Mouse (Mus musculus) hematopoietic stem cell, adult 5-6 weeks (primary cell): ENCODE measurements around the gene Teddm3. TPM values are rescaled to one million over a fixed set of nuclear protein-coding genes. Genes with fewer than 3 reads are reported as not detected.
A peak's percentile ranks its signal among the peaks of the same experiment; 100 is the strongest.
"Not testable (repeated sequence)": the region's sequence is repeated elsewhere in the genome, so short reads cannot be mapped to it uniquely, and the experiment has no call there.

ENCODE experiments used
- ATAC-seq, 2 experiments: fragments of 125-278 bp in 1 of 2; replicated peaks in 1 of 2; 2 replicates each; pipeline ENCODE4 v1.8.0; 2016 to 2017; ENCODE audit warnings: inconsistent platforms in 2 of 2, mild to moderate bottlenecking in 2 of 2, moderate number of reproducible peaks in 2 of 2, low read depth in 1 of 2, moderate TSS enrichment in 1 of 2; ENCODE audit not compliant: low FRiP score in 2 of 2, poor library complexity in 2 of 2, severe bottlenecking in 2 of 2, insufficient read depth in 1 of 2, low TSS enrichment in 1 of 2
- total RNA-seq: library from RNA; stranded (forward); fragments of 172-1452, 232-1000 nt; gene quantifications from 2 replicates; pipeline ENCODE4 v1.2.3, GENCODE M21; 2017

The Teddm3 gene
- total RNA-seq, 1 experiment from 2014 or later: not detected

DNA sequence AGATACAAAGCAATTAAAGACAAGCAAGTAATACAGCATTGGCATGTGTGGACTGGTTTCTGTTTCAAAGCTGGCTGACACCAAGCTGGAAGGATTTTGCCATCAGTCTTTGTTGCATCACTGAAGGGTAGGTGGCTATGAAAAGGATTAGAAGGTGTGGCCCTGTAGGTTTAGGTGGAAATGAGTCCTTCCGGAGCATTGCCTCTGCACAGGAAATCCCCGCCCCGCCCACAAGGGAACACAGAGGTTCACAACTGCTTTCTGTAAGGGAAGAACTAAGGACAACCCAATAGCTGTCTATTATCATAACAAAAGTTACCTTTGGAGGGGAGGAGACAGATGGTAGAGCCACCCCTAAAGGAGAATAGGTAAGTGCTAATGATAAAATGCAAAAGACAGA is 9.6 kb upstream of the Teddm3 start:
- peak in 1 of 2 experiments; percentile 25; a peak in 1 of 4 replicates for ATAC-seq

DNA sequence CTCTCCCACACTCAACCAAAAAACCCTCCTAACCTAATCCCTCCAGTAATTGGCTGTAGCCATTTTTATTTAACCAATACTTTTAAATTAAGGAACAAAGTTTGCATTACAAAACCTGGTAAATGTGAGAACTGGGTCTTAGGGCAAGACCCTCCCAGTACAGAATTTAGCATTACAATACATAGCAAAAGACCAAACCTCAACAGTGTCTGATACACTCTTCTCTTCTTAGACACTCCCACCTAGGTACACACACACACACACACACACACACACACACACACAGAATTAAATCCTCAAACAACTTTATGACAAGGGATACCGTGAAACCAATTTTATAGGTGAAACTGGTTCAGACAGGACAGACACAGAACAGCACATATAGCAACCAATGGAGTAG is 5.4 kb upstream of the Teddm3 start:
- ATAC-seq: not testable (repeated sequence)

DNA sequence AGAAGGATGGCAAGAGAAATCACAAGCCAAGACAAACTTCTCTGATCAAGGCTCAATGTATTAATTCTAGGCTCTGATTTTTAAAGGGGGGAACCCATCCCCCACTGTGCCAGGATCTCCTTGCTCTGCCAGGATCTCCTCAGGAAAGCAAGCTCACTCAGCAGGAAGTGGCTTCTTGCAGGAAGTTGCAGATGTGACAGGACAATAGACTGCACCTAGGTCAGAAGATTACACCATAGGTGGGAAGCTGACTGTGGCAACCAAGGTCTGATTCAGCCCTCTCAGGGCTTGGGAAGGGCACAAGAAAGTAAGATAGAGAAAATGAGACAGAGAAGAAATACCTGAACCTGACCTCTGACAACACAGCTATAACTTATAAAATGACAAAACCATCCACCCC is 2.5 kb upstream of the Teddm3 start:
- not testable (repeated sequence) for ATAC-seq

DNA sequence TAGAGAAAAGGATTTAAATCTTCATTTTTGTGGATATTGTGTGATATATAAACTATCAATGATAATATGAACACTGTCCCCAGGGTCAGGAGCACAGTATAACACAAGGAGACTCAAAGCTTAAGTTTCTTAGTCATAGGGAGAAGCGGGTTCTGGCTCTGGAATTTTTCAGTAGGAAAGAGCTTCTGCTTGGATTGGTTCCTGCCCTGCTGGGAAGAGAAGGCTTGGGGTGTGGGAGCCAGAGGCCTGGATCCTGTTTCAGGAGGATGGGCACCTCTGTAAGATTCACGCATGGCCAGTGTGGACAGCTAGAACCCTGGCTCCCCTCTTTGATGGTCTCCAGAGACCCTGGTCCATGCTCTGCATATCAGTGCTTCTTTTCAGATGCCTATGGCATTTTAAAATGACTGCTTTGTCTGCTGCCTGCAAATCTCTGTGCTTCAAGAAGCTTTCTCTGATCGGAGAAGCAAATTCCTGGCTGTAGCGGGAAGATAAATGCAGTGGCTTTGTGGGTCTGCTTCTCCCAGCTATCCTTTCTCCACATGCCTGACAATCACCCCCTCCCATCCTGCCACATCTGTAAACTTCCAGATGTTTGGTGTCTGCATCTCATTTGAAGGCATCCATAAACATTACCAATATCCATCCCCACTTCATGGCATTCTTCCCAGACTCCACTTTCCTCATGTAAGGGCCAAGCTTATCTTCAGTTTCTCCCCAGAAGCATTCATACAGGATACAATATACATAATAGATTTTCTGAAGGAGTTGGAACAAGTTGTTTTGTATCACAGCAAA is 2.0 kb downstream of the Teddm3 start:
- no peak for ATAC-seq

DNA sequence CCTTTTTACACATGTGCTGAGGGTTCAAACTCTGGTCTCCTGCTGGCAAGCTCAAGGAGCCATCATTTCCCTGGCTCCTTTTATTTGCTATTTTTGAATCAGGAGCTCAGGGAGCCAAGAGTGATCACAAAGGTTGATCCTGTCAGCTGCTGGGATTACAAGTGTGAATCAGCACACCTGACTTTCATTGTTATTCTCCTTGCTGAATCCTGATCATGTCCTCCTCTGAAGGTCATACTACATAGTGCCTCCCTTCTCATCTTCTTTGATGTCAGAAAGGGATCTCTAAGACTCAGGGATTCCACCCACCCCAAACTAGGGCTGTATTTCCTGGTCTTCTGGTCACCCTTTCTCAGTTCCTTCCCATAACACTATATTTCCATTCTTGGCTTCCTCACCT is 3.9 kb downstream of the Teddm3 start:
- ATAC-seq: no peak

DNA sequence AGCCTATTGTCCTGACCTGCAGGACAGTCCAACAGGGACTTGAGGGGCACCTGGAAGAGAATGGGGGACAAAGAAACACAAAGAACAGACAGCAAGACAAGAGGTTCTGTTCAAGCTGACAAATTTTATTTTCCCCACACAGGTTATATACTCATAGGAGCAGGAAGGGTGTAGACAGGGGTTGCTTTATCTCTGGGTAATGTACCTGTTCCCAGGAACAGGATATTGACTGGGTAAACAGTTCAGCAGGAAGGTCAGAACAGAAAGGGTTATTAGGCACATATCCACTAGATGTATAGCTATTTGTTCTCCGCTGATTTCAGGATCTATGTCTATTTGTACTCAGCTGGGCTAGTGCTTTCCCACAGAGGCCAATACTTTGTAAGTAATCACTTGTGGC is 5.3 kb downstream of the Teddm3 start:
- ATAC-seq: not testable (repeated sequence)

DNA sequence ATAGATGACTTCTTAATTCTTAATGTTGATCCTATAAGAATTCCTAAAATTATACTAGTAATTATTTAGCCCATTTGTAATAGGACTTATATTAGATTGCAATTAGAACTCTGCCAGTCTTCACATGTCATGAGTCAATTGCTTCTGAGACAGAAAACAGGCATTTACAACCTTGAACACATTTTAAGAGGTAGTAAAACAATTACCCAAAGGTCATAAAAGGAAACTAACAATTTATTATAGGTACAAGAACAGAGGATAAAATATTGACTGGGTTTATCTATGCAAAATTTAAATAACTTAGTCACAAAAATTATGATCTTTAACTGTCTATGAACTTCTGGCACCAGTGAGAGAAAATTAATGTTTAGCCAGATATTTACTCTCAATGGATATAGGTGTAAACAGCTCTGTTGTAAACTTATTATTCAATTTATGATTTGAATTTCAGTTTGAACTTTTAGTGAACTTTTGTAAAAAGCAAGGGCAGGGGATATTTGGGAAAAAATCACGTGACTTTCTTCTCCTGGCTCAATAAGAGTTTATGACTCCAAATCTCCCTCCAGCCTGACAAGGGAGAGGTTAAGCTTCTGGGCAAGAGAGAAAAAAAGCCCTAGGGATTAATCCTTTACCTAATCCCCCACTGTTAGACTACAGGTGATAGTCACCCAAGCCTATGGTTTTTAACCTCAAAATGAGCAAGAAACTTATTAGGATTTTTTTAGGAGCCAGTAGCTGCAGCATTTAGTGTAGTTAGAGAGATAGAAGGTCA is 17.3 kb downstream of the Teddm3 start:
- ATAC-seq: no peak

DNA sequence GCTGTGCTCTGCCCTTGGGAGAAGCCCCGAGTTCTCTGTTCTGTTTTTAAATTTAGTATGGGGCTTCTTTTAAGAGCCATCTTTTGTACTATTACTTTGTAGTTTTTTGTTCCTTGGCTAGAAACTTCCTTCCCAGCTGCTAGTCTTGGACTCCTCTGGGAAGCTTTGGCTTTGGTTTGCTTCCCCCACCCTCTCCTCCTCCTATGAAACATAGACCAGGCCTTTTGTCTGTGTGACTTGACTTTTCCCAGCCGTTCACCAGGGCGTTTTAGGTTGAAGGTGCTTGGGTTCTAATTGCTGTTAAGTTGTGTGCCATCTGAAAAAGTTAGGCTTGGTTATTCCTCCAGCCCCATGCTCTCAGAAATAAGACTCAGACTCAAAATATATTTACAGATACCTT is 26.1 kb downstream of the Teddm3 start:
- not testable (repeated sequence) for ATAC-seq

DNA sequence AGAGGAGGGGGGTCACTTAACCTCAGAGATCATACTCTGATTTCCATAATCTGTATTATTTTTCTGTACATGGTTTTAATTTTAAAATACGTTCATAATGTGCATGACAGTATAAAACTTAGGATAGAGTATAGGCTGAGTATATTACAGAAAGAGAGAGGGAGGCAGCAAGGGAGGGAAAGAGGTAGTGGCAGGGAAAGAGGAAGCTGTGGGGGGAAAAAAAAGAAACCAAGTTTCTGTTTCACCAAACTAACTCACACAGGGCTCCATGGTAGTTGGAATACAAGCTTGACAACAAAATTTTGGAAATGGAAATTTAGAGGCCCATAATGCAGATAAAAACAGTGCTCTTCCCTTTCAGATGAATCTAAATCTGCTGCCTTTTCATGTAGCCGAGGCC is 31.0 kb downstream of the Teddm3 start:
- ATAC-seq: peak; percentile 42 to 56; a peak in 2 of 4 replicates

DNA sequence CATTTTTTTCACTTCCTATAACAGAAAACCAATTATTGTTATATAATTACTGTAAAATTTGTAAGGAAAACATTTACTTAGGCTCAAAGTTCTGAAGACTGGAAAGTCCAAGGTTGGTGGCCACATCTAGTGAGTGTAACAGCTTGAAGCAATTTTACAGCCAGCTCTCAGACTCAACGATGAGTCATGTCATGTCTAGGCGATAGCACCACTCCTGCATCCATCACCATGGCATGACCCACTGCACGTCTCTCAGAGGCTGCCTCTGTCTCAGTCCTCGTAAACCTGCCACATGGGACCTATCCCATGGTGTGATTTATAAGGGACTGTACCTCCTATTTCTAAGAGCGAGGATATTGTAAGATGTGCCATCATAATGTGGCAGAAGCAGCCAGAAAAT is 37.7 kb downstream of the Teddm3 start:
- ATAC-seq: no peak

DNA sequence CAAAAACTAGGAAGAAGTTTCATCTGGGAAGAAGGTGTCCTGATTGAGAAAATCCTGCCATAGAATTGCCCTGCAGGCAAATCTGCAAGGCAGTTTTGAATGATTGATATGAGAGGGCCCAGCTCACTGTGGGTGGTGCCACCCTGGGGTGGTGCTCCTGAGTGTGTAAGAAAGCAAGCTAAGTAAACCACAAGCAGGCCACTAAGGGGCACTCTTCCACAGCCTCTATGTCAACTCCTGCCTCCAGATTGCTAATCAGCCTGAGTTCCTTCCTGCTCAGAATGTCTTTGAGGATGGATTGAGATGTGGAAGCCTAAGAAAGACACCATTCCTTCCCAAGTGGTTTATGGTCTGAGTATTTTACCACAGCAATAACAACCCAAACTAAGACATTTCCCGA is 44.3 kb downstream of the Teddm3 start:
- ATAC-seq: no peak

Other genes starting within 250 kb of the Teddm3 start
- gene Ephb3, start 50.8 kb upstream of the Teddm3 start, total RNA-seq: 0.05 TPM in 1 of 2 replicates, not detected in the other